Mouse (Mus musculus) heart, embryonic 15.5 days (tissue): ENCODE measurements around the gene Ing2. TPM values are rescaled to one million over a fixed set of nuclear protein-coding genes. Genes with fewer than 3 reads are reported as not detected.

Experiments
- ATAC-seq: fragments of 200-750 bp; cut with Nextera tagmentation; replicated peaks from 2 replicates; pipeline ENCODE4 v1.8.0; 2017; ENCODE audit warnings: low read depth, moderate TSS enrichment; ENCODE audit not compliant: insufficient number of reproducible peaks, insufficient read depth, low FRiP score
- H3K27ac ChIP-seq: fragments of 300-500 bp; sonication (generic); 2 replicates; pipeline ENCODE4 v1.5.1; 2015; ENCODE audit warnings: mild to moderate bottlenecking, inconsistent platforms
- H3K27me3 ChIP-seq: fragments of 300-500 bp; sonication (generic); 2 replicates; pipeline ENCODE4 v1.6.1; 2015; ENCODE audit warnings: inconsistent platforms
- H3K36me3 ChIP-seq: fragments of 300-500 bp; sonication (generic); 2 replicates; pipeline ENCODE4 v1.6.1; 2015; ENCODE audit warnings: mild to moderate bottlenecking, inconsistent platforms
- H3K4me1 ChIP-seq: fragments of 300-500 bp; sonication (generic); replicated peaks from 2 replicates; pipeline ENCODE4 v1.6.1; 2015; ENCODE audit warnings: inconsistent platforms
- H3K4me2 ChIP-seq: fragments of 300-500 bp; sonication (generic); 2 replicates; pipeline ENCODE4 v1.6.1; 2015; ENCODE audit warnings: inconsistent platforms, mild to moderate bottlenecking, moderate library complexity
- H3K4me3 ChIP-seq: fragments of 300-500 bp; sonication (generic); 2 replicates; pipeline ENCODE4 v1.5.1; 2015; ENCODE audit warnings: mild to moderate bottlenecking, inconsistent platforms
- H3K9ac ChIP-seq: fragments of 300-500 bp; sonication (generic); 2 replicates; pipeline ENCODE4 v1.6.1; 2015; ENCODE audit warnings: mild to moderate bottlenecking, inconsistent platforms
- H3K9me3 ChIP-seq: fragments of 300-500 bp; sonication (generic); replicated peaks from 2 replicates; pipeline ENCODE4 v1.6.1; 2016; ENCODE audit warnings: inconsistent platforms
- WGBS: fragments of 180-500 bp; shearing (Covaris S2); methylation state at CpG from one replicate; pipeline ENCODE4 v1.1.7; 2015; ENCODE audit warnings: mixed read lengths; 5-methylcytosine and 5-hydroxymethylcytosine counted together
- polyA plus RNA-seq: library from polyadenylated mRNA; unstranded; fragments of >200 nt; fragmentation: Nextera tagmentation; extraction: Ambion mirVana; gene quantifications from 2 replicates; pipeline ENCODE4 v1.2.1, GENCODE M21; 2015

Gene Ing2
- polyA plus RNA-seq, 1 experiment from 2014 or later, result 6.4 TPM

GRCm38 (mm10) chr8:47674140-47674776, 1.1 kb downstream of the Ing2 start:
- WGBS, result under 1% methylated on average over 51 of the region's 59 CpGs
- peak overlapping the region; percentile 92 for H3K9ac ChIP-seq
- ATAC-seq, result peak; percentile 9

GRCm38 (mm10) chr8:47673317-47674139, 1.8 kb downstream of the Ing2 start:
- H3K4me1 ChIP-seq, result peaks cover 17% of the 10 kb centered on the region; the same call in 1 of the 2 replicates
- H3K9ac ChIP-seq, result peak overlapping the region; percentile 92
- ATAC-seq, result peak; percentile 63
- no peaks in the 10 kb centered on the region for H3K27me3 ChIP-seq
- H3K9me3 ChIP-seq, result no peaks in the 10 kb centered on the region
- H3K4me3 ChIP-seq, result peak overlapping the region; percentile 94
- H3K4me2 ChIP-seq, result peak overlapping the region; percentile 87
- H3K27ac ChIP-seq, result peak overlapping the region; percentile 98
- under 1% methylated on average over 46 of the region's 53 CpGs for WGBS
- H3K36me3 ChIP-seq, result peaks cover 5% of the 10 kb centered on the region

More at GRCm38 (mm10) chr8:47674140-47674776, 1.1 kb downstream of the Ing2 start:
- Histone ChIP-seq H3K9me3 (no peaks in the 10 kb centered on the region), H3K4me2 (peak overlapping the region; percentile 87), H3K27ac (peak overlapping the region; percentile 98), H3K27me3 (no peaks in the 10 kb centered on the region), H3K4me3 (peak overlapping the region; percentile 94), H3K4me1 (peaks cover 17% of the 10 kb centered on the region; the same call in 1 of the 2 replicates), H3K36me3 (no peaks in the 10 kb centered on the region)

- no peaks in the 10 kb centered on the region for H3K27me3 ChIP-seq
- 79% methylated on average over 8 of the region's 8 CpGs for WGBS
- H3K36me3 ChIP-seq, result peaks cover 13% of the 10 kb centered on the region
- H3K9ac ChIP-seq, result no peak overlapping the region
- H3K4me1 ChIP-seq, result no peaks in the 10 kb centered on the region
- no peak overlapping the region for H3K27ac ChIP-seq
- no peak overlapping the region for H3K4me3 ChIP-seq
- no peak overlapping the region for H3K4me2 ChIP-seq
- no peak for ATAC-seq
- H3K9me3 ChIP-seq, result no peaks in the 10 kb centered on the region
These were observed 11.0 kb downstream of the Ing2 start for GRCm38 (mm10) chr8:47664231-47664785.

GRCm38 (mm10) chr8:47663201-47663600, 12.2 kb downstream of the Ing2 start:
- H3K27me3 ChIP-seq, result no peaks in the 10 kb centered on the region
- H3K4me2 ChIP-seq, result no peak overlapping the region
- ATAC-seq, result no peak
- no peak overlapping the region for H3K4me3 ChIP-seq
- H3K36me3 ChIP-seq, result peaks cover 4% of the 10 kb centered on the region
- no peak overlapping the region for H3K27ac ChIP-seq
- H3K9ac ChIP-seq, result no peak overlapping the region
- H3K9me3 ChIP-seq, result no peaks in the 10 kb centered on the region
- WGBS, result 83% methylated on average over 5 of the region's 5 CpGs
- H3K4me1 ChIP-seq, result no peaks in the 10 kb centered on the region

- Histone ChIP-seq H3K27ac (no peak overlapping the region), H3K9me3 (no peaks in the 10 kb centered on the region), H3K4me3 (no peak overlapping the region), H3K9ac (no peak overlapping the region), H3K4me1 (no peaks in the 10 kb centered on the region), H3K4me2 (no peak overlapping the region), H3K27me3 (no peaks in the 10 kb centered on the region), H3K36me3 (no peaks in the 10 kb centered on the region)
- 93% methylated on average over 5 of the region's 5 CpGs for WGBS
- ATAC-seq, result no peak
These were observed 12.6 kb downstream of the Ing2 start for GRCm38 (mm10) chr8:47662716-47663115.

GRCm38 (mm10) chr8:47660394-47660793, 15.0 kb downstream of the Ing2 start:
- WGBS, result 89% methylated on average over 7 of the region's 7 CpGs
- Histone ChIP-seq H3K9ac (no peak overlapping the region), H3K9me3 (no peaks in the 10 kb centered on the region), H3K27ac (no peak overlapping the region), H3K4me3 (no peak overlapping the region), H3K4me1 (no peaks in the 10 kb centered on the region), H3K36me3 (no peaks in the 10 kb centered on the region), H3K4me2 (no peak overlapping the region), H3K27me3 (no peaks in the 10 kb centered on the region)
- no peak for ATAC-seq

- Histone ChIP-seq H3K4me2 (no peak overlapping the region), H3K36me3 (no peaks in the 10 kb centered on the region), H3K27ac (no peak overlapping the region), H3K4me3 (no peak overlapping the region), H3K9me3 (no peaks in the 10 kb centered on the region), H3K9ac (no peak overlapping the region), H3K27me3 (no peaks in the 10 kb centered on the region), H3K4me1 (no peaks in the 10 kb centered on the region)
- 81% methylated on average over 5 of the region's 5 CpGs for WGBS
- ATAC-seq, result no peak
These were observed 15.9 kb downstream of the Ing2 start for GRCm38 (mm10) chr8:47659463-47659862.

- no peaks in the 10 kb centered on the region for H3K36me3 ChIP-seq
- H3K9ac ChIP-seq, result no peak overlapping the region
- WGBS, result 38% methylated on average over 3 of the region's 3 CpGs
- H3K4me2 ChIP-seq, result no peak overlapping the region
- H3K27me3 ChIP-seq, result no peaks in the 10 kb centered on the region
- H3K4me3 ChIP-seq, result no peak overlapping the region
- ATAC-seq, result no peak
- H3K9me3 ChIP-seq, result no peaks in the 10 kb centered on the region
- no peak overlapping the region for H3K27ac ChIP-seq
- H3K4me1 ChIP-seq, result no peaks in the 10 kb centered on the region
These were observed 20.9 kb downstream of the Ing2 start for GRCm38 (mm10) chr8:47654406-47654805.

- H3K27ac ChIP-seq, result no peak overlapping the region
- no peaks in the 10 kb centered on the region for H3K36me3 ChIP-seq
- H3K4me3 ChIP-seq, result no peak overlapping the region
- H3K27me3 ChIP-seq, result no peaks in the 10 kb centered on the region
- no peaks in the 10 kb centered on the region for H3K9me3 ChIP-seq
- ATAC-seq, result no peak
- no peaks in the 10 kb centered on the region for H3K4me1 ChIP-seq
- WGBS, result 74% methylated on average over 3 of the region's 3 CpGs
- no peak overlapping the region for H3K9ac ChIP-seq
- no peak overlapping the region for H3K4me2 ChIP-seq
These were observed 22.6 kb downstream of the Ing2 start for GRCm38 (mm10) chr8:47652737-47653076.

GRCm38 (mm10) chr8:47651913-47652736, 23.2 kb downstream of the Ing2 start:
- Histone ChIP-seq H3K9me3 (no peaks in the 10 kb centered on the region), H3K4me3 (no peak overlapping the region), H3K27ac (no peak overlapping the region), H3K4me2 (no peak overlapping the region), H3K4me1 (no peaks in the 10 kb centered on the region), H3K27me3 (no peaks in the 10 kb centered on the region), H3K9ac (no peak overlapping the region), H3K36me3 (no peaks in the 10 kb centered on the region)
- no peak for ATAC-seq
- WGBS, result 82% methylated on average over 13 of the region's 13 CpGs

GRCm38 (mm10) chr8:47650853-47651252, 24.5 kb downstream of the Ing2 start:
- no peaks in the 10 kb centered on the region for H3K9me3 ChIP-seq
- no peaks in the 10 kb centered on the region for H3K27me3 ChIP-seq
- no peak overlapping the region for H3K9ac ChIP-seq
- H3K4me1 ChIP-seq, result no peaks in the 10 kb centered on the region
- no peak overlapping the region for H3K4me2 ChIP-seq
- H3K36me3 ChIP-seq, result no peaks in the 10 kb centered on the region
- no peak overlapping the region for H3K27ac ChIP-seq
- no peak overlapping the region for H3K4me3 ChIP-seq
- WGBS, result 44% methylated on average over 4 of the region's 4 CpGs
- no peak for ATAC-seq
